Mouse (Mus musculus): Measurements from ENCODE around the gene Akr1c12.
"Not testable (repeated sequence)": the region's sequence is repeated elsewhere in the genome, so short reads cannot be mapped to it uniquely, and the experiment has no call there.

Gene Akr1c12

DNA sequence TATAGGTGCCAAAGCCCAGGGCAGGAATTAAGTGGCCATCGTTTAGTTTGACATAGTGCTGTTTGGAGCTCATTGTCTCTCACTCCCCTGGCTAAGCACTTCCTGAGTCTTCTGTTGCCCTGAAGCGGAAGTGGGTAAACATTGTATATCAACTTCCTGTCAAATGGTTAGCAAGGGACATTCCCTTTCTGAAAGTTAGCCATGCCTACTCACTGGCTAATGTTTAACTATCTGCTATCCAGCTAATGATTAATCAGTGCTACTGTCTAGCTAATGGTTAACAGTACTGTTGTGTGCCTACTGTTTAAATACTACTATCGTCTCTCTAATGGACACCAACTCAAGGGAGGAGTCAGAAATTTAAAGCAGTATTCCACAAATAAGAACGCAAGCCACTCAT lies at the start of gene Akr1c12:
Gene Akr1c12 (minus strand): TSS at position 150 of the 400 bp plus-strand sequence.
- no peak for DNase-seq

DNA sequence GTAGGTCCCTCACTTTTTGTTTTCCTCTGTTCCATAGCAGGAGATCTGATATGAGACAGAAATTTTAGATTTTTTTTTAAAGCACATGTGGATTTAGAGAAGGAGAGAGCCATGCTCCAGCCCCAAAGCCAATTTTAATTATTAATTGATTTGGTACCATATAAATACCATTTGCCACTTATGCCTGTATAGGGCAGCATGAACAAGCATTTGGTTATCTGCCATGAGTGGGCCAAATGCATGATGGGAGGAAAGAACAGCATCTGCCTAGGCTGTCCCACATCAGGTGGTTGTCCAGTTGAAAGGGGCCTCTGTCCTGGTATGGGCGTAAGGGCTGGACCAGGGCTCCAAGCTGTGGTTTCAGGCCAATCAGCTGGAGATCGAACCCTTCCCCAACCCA lies 39.5 kb upstream of the Akr1c12 start:
- no peak for DNase-seq

DNA sequence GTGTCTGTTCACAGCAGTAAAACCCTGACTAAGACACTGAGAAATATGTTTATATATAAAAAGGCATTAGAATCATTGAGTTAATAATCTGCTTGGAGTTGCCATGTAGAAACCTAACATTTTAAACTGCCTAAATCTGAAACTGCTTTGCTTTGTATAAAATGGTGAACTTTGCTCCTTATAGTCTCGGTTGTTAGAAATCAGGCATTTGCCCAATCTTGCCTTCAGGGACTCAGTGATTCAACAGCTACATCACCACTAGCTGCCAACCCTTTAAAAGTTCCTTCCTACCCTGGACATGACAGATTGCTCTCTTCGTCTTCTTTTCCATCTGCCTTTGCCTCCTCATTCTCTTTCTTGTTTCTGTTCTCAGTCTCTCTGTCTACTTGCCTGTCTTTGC lies 34.7 kb upstream of the Akr1c12 start:
- DNase-seq, result no peak

DNA sequence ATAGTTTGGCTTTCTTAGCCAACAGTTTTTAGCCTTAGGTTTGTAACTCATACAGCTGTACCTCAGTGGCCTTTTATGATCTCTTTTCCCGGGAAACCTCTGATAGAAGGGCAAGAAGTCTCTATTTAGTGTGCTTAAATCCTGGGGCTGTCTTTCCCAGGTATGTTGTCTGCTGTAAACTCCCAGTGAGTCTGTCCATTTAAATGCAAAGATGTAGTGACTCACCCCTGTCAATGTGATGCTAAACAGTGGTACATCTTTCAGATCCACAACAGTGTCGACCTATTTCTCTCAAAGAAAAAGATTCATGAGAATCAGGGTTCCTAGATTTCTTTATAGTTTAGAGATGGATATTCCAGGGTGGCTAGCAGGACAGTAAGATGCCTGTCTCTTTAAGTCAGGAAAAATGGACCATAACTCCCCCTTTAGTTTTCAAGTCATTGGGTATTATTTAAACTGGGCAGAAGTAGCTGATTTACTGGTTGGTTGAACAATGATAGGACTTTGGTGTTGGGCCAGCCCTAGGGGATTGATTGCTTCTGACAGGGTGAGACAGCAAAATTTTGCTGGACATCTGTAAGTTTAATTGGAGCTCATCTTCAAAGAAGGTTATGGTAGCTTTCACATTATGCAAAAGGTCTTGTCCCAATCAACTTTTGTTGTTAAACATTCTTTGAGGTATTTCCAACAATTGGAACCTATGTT lies 25.8 kb upstream of the Akr1c12 start:
- no peak for DNase-seq

DNA sequence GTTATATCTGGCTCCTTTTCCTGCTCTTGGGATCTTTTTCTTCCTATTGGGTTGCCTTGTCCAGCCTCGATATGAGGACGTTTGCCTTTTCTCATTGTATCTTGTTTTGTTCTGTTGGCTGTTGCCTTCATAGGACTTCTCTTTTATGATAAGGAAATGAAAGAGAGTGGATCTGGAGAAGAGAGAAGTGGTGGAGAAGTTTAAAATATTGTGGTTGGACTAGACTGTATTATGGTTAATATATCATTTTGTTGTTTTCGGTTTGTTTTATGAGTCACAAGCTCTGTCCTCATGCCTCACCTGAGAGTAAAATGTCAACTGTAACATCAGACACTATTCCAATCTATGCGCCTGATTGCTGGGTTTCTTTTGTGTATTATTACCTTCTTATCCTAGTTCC lies 17.8 kb upstream of the Akr1c12 start:
- no peak for DNase-seq

DNA sequence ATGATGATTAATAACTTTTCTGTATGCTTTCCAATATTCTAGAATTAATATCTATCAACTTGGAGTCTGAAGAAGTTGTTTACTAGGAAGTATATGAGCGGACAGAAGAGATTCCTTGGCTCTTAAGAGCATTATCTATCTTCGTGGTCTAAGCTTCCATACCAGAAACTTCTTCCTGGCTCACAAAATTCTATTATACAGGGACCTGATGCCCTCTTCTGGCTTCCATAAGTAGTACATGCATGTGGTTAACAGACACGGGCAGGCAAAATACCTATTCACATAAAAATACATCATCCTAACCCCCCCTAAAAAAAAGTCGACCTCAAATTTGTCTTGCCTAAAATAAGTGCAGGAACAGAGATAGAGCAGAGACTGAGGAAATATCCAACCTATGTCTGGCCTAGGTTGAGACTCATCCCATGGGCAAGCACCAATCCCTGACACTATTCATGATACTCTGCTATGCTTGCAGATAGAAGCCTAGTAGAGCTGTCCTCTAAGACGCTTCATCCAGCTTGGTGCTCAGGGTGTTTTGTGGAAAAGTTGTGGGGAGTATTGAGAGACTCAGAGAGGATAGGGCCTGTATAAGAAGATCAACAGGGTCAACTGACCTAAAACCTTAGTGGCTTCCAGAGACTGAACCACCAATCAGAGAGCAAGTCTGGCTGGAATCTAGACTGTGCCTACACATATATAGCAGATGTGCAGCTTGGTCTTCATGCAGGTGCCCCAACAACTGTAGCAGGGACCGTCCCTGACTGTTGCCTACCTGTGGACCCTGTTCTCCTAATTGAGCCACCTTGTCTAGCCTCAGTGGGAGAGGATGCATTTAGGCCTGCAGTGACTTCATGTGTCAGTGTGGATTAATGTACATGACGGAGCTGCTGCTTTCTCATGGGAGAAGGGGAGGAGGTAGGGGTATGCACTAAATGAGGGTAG lies 2.5 kb upstream of the Akr1c12 start:
- DNase-seq, result peak in 1 of 2 experiments; percentile 7

DNA sequence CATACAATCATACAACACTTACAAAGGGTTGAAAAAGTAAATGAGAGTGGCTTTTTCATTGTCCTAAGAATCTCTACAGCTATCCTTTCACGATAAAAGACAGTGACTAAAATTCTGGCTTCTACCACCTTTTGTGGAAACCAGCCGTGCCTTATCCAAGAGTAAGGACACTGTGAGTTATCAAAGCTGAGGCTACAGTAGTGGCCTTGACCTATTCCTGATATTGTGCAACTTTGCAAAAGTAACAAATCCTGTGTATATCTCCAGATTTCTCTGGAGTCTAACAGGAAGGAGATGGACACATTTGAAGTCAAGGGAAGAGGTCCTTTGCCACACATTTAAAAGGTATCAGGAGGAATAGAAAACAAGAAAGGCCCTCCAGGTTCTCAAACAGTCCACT lies 1.7 kb downstream of the Akr1c12 start:
- DNase-seq, result no peak

DNA sequence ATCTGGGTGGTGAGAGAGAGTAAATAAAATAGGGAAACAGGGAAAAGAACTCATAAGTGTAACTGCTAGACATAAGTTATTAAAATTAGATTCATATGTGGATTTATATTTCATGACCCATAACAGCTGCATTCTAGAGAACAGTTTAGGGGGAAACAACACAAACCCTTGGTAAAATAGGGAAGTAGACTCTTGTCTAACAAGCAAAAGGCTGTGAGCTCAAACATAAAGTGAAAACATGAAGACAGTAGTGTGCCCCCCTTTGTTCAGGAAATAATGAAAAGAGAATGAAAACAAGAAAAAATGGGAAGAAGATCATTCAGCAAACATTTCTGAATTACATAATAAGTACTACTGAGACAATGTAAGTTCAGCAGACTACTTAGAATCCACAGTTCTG lies 8.4 kb downstream of the Akr1c12 start:
- DNase-seq, result no peak

DNA sequence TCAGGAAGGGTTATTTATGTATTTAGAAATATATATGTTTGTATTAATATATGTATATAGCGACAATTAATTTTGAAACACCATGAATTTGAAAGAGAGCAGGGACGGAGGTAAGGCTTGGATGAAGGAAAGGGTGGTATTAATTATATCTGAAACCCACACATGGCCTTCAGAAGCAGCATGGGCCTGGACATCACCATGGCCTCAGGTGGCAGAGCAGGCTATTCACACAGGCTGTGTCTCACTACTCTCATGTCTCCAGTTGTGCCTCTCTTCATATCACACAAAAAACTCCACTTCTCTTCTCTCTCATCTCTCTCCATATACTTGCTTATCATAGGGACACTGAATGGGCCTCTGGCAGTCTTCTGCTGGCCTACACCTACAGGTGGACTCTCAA lies 13.8 kb downstream of the Akr1c12 start:
- DNase-seq, result not testable (repeated sequence)

DNA sequence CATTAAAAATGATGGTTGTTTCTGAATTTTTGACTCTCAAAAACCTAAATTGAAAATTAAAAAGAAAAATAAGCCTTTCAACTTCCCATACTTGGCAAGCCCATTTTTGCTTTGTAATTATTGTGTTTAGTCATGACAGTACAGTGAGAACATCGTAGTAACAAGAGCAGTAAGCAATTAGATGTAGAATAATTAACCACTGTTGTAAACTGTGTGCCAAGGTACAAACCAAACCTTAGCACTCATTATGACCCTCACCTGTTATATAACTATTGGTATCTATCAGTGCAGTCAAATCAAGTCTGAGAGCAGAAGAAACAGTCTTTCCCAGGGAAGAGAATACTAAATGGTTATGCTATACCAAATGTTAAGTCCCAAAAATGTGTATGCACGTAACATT lies 14.2 kb downstream of the Akr1c12 start:
- DNase-seq, result no peak

DNA sequence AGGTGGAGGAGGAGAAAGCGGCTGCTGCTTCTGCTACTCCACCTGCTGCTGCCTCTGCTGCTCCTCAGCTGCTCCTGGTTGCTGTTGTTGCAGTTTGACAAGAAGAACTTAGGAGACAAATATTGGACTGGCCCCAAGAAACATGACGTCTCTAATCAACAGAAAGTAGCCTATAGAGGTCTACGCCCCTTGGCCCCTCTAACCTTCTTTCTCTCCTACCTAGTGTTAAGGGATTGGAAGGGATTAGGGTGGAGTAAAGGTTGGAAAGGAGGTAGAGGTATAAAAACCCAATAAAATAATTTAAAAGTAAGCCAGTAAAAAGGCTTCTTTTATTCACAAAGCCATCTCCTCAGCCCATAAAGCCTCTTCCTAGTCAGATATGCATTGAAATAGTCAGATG lies 14.6 kb downstream of the Akr1c12 start:
- no peak for DNase-seq

DNA sequence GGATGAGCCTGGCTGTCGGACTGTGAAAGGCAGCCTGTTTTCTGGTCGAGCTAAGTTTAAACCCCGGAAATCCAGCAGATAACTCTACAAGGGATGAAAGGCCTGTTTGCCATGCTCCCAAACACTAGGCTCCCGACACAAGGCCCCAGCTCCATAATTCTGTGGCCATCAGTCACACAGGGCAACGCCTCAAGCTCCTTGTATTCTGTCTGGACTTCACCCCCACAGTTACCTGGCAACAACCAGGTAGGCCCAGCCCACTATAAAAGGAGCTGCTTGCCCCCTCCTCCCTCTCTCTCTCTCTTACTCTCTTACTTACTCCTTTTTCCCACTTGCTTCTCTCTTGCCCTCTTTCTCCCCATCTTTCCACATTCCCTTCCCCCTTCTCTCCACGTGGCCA lies 21.9 kb downstream of the Akr1c12 start:
- no peak for DNase-seq

DNA sequence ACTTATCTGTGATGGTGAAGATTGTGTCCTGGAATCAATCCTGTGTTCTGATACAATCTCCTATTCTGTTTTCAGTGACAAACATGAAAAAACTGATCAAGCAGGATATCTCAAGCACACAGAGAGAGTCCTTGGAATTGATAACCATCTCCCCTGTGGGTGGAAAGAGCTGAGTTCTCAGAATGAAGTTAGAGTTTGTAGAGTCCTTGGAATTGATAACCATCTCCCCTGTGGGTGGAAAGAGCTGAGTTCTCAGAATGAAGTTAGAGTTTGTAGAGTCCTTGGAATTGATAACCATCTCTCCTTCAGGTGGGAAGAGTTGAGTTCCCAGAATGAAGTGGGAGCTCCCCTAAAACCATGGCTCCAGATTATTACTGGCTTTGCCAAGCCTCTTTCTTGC lies 22.3 kb downstream of the Akr1c12 start:
- not testable (repeated sequence) for DNase-seq

DNA sequence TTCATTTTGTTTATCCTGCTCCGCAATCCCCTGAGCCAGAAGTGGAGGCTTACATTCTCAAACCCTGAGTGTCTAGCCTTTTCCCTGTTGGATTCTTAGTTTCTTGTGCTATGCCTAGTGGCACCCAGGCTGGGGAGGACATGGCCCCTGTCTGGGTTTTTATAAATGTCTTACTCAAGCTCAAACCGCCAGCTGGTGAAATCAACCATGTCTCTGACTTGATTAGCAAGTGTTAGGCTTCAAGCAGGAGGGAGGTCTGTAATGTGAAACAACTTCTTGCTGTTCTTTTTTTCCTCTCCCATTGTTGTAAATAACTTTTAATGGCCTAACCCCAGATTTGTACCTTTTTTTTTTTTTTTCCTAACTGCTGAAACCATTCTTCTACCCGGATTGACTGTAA lies 29.9 kb downstream of the Akr1c12 start:
- no peak for DNase-seq

DNA sequence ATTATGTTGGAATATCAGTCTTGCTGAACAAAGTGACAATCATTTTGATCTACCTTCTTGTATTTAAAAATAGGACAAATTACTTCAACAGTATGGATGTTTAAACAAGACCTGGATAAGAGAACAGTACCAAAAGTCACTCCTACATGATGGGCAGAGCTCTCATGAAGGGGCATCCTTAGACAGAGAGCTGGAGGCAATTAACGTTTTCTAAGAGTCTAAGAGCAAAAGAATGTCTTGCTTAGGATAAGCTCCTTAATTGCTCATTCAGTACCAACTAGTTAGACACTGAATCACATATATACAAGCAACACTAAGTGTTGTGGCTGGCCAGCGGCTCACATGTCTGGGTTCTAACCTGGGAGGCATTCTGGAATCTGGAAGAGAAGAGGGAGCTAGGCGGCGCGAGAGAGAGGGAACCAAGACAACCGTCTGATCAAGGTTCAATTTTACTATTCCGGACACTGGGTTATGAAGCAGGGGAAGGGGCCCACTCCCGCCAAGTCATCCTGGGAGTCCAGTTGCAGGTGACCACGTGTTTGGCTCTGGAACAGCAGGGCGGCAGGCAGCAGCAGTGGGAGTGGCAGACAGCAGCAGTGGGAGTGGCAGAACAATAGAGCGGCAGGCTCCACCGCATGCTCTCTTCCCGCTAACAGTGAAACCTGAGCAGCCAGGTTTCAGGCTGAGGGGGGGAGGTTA lies 34.2 kb downstream of the Akr1c12 start:
- no peak for DNase-seq

DNA sequence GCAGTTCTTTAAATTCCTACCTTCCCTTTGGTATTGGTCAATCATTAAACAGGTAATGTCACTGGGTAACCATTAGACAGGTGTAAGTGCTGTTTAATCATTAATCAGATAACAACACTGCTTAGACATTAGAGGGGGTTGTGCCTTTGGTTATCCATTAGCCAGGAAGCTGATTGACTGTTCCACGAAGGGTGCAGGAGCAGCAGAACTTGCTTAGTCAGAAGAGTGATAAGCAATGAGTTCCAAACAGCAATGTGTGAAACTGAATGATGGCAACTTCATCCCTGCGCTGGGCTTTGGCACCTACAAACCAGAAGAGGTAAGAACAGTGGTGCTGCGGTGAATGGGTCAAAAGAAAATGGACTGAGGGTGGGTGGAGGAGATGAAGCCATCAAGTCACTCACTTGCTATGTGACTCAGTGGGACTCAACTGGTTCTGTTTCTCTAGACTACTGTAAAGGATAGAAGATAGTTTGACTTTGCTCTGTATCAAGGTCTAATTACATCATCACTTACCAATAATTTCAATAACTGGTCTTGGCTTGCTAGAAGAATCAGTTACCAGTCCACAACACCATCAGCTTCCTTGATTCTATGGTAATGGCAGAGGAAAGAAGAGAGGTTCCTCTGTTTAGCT lies 45.6 kb downstream of the Akr1c12 start:
- no peak for DNase-seq

DNA sequence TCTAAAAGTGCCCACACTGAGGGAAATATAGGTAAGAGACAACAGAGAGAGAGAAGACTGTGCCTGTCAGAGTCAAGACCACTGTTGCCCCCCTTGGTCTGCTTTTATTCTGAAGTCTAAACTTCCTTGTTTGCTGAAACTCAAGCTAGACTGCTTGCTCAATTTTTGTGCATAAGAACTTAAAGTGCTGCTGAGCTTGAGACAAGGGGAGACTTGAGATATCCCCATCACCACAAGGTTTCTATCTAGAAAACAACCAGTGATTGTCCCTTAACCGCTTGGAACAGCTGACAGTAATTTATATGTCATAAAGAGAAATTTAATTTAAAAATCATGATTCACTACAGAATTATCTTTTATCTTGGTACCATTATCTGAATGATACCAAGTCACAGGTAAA lies 46.1 kb downstream of the Akr1c12 start:
- DNase-seq, result no peak

DNA sequence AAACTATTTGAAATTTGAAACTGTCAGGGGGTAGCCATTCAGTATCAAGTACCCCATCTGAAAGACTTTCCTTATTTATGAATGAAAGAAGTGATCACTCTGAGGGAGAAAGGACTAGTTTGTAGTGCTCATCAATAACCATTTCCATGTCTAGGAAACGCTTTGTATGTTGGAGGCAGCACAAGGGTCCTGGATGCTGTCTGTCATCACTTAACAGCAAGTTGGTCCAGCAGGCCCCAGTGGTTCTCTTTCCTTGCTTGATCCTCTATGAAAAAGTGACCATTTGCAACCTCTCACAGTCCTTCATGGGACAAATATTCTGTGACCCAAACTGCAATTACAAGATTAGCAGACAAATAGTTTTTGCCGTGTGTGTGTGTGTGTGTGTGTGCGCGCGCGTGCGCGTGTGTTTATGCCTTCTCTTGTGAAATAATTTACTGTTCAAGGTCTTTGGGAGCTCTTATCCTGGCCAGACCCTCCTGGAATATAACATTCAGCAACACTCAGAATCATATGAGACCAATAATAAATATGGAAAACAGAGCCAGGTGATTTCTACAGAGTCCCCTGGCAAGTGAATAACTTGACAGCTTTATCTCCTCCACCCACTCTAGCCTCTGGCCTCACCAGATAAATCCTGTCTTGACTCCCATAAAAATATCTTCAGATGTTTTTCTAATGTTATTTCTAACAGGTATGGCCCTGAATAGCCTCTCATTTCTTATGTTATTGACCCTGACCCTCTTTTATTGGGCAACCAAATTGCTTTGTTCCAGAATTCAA lies 48.2 kb downstream of the Akr1c12 start:
- no peak for DNase-seq

DNA sequence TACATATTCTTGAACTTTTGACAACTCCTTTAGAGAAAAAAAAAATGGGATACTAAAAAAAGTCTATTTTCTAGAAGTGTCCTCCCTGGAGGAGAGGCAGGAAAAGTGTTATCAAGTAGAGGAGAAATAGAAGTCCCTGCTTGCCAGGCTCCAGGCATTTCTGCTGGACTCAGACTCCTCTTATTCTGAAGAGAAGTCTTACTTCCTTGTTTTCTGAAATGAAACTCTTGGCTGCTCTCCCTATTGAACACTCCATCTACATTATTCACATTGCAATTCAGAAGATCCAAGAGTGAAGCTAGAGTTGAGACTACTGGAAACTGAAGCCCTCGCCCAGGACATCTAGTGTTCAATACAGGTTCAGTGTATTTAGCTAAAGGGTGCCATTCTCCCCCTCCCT lies 50.8 kb downstream of the Akr1c12 start, which contains the start of gene Akr1c19:
Gene Akr1c19 (plus strand): TSS at position 260 of the 400 bp plus-strand sequence.
- DNase-seq, result no peak

Measured in cerebellum, postnatal 36 days (tissue).